Mouse (Mus musculus) embryonic facial prominence, embryonic 14.5 days (tissue): ENCODE data around the gene Bcl10. TPM values are rescaled to one million over a fixed set of nuclear protein-coding genes. Genes with fewer than 3 reads are reported as not detected.

Experiments used
- ATAC-seq: fragments of 200-750 bp; cut with Nextera tagmentation; 2 replicates; pipeline ENCODE4 v1.8.0; 2017; ENCODE audit warnings: low read depth, moderate number of reproducible peaks, moderate TSS enrichment
- DNase-seq: peaks from one replicate; pipeline ENCODE4 v3.0.0-alpha.2; 2015; ENCODE audit warnings: low spot score
- H3K27ac ChIP-seq: fragments of 300-500 bp; sonication (generic); replicated peaks from 2 replicates; pipeline ENCODE4 v1.5.1; 2014; ENCODE audit warnings: low read depth, mild to moderate bottlenecking, low read length, moderate library complexity
- H3K27me3 ChIP-seq: fragments of 300-500 bp; sonication (generic); replicated peaks from 2 replicates; pipeline ENCODE4 v1.6.1; 2014; ENCODE audit warnings: low read length; ENCODE audit not compliant: control insufficient read depth, insufficient read depth
- H3K36me3 ChIP-seq: fragments of 300-500 bp; sonication (generic); 2 replicates; pipeline ENCODE4 v1.6.1; 2014; ENCODE audit warnings: low read length, mixed read lengths; ENCODE audit not compliant: control insufficient read depth, insufficient read depth
- H3K4me1 ChIP-seq: fragments of 300-500 bp; sonication (generic); 2 replicates; pipeline ENCODE4 v1.6.1; 2014; ENCODE audit warnings: antibody characterized with exemption, low read length; ENCODE audit not compliant: control insufficient read depth, insufficient read depth
- H3K4me2 ChIP-seq: fragments of 300-500 bp; sonication (generic); 2 replicates; pipeline ENCODE4 v1.6.1; 2014; ENCODE audit warnings: low read depth, mild to moderate bottlenecking, low read length, moderate library complexity, mixed read lengths
- H3K4me3 ChIP-seq: fragments of 300-500 bp; sonication (generic); 2 replicates; pipeline ENCODE4 v1.5.1; 2014; ENCODE audit warnings: low read depth, mild to moderate bottlenecking, low read length
- H3K9ac ChIP-seq: fragments of 300-500 bp; sonication (generic); 2 replicates; pipeline ENCODE4 v1.6.1; 2014; ENCODE audit warnings: low read depth, mild to moderate bottlenecking, low read length, moderate library complexity, mixed read lengths
- H3K9me3 ChIP-seq: fragments of 300-500 bp; sonication (generic); 2 replicates; pipeline ENCODE4 v1.6.1; 2016; ENCODE audit warnings: low read length; ENCODE audit not compliant: control insufficient read depth
- WGBS: fragments of 180-500 bp; shearing (Covaris S2); extraction: QIAGEN DNeasy Blood & Tissue Kit; methylation state at CpG from one replicate; pipeline ENCODE4 v1.1.7; 2014; 5-methylcytosine and 5-hydroxymethylcytosine counted together
- polyA plus RNA-seq: library from polyadenylated mRNA; unstranded; fragments of >200 nt; fragmentation: Nextera tagmentation; extraction: Ambion mirVana; gene quantifications from 2 replicates; pipeline ENCODE4 v1.2.1, GENCODE M21; 2014

The Bcl10 gene
- polyA plus RNA-seq, 1 experiment from 2014 or later, result 52.1 TPM

- WGBS, result 27% methylated on average over 34 of the region's 50 CpGs
These were observed 16.1 kb downstream of the Bcl10 start for GRCm38 (mm10) chr3:145938405-145939349.

GRCm38 (mm10) chr3:145939402-145939801, 16.8 kb downstream of the Bcl10 start:
- no peak for DNase-seq
- Histone ChIP-seq H3K9me3 (no peaks in the 10 kb centered on the region), H3K4me2 (peak overlapping the region; percentile 62), H3K27me3 (no peaks in the 10 kb centered on the region), H3K9ac (no peak overlapping the region), H3K36me3 (peaks cover 38% of the 10 kb centered on the region), H3K4me1 (peaks cover 6% of the 10 kb centered on the region; the same call in 1 of the 2 replicates), H3K27ac (no peak overlapping the region), H3K4me3 (peak overlapping the region; percentile 98; the same call in 1 of the 2 replicates)
- no peak for ATAC-seq
- WGBS, result 85% methylated on average over 12 of the region's 12 CpGs

More at GRCm38 (mm10) chr3:145938405-145939349, 16.1 kb downstream of the Bcl10 start:
- H3K4me1 ChIP-seq, result peaks cover 6% of the 10 kb centered on the region; the same call in 1 of the 2 replicates
- no peaks in the 10 kb centered on the region for H3K9me3 ChIP-seq
- peaks cover 34% of the 10 kb centered on the region for H3K36me3 ChIP-seq
- peak overlapping the region; percentile 94 for H3K9ac ChIP-seq
- H3K4me3 ChIP-seq, result peak overlapping the region; percentile 98
- H3K27ac ChIP-seq, result peak overlapping the region; percentile 67; the same call in 1 of the 2 replicates
- H3K4me2 ChIP-seq, result peak overlapping the region; percentile 62
- H3K27me3 ChIP-seq, result no peaks in the 10 kb centered on the region
- DNase-seq (no peak), ATAC-seq (no peak)

- no peak for DNase-seq
- H3K4me2 ChIP-seq, result no peak overlapping the region
These were observed 17.4 kb downstream of the Bcl10 start for GRCm38 (mm10) chr3:145939971-145940370.

GRCm38 (mm10) chr3:145941971-145942370, 19.4 kb downstream of the Bcl10 start:
- Histone ChIP-seq H3K9ac (no peak overlapping the region), H3K4me2 (no peak overlapping the region), H3K36me3 (peaks cover 49% of the 10 kb centered on the region), H3K27me3 (no peaks in the 10 kb centered on the region), H3K9me3 (no peaks in the 10 kb centered on the region), H3K27ac (no peak overlapping the region), H3K4me1 (peaks cover 6% of the 10 kb centered on the region; the same call in 1 of the 2 replicates), H3K4me3 (no peak overlapping the region)
- DNase-seq (peak; percentile 59), ATAC-seq (no peak)
- WGBS, result 12% methylated on average over 3 of the region's 3 CpGs

More at GRCm38 (mm10) chr3:145939971-145940370, 17.4 kb downstream of the Bcl10 start:
- ATAC-seq, result no peak
- peaks cover 6% of the 10 kb centered on the region; the same call in 1 of the 2 replicates for H3K4me1 ChIP-seq
- 88% methylated on average over 4 of the region's 4 CpGs for WGBS
- no peak overlapping the region for H3K4me3 ChIP-seq
- H3K27ac ChIP-seq, result no peak overlapping the region
- H3K27me3 ChIP-seq, result no peaks in the 10 kb centered on the region
- peaks cover 44% of the 10 kb centered on the region for H3K36me3 ChIP-seq
- H3K9ac ChIP-seq, result no peak overlapping the region
- no peaks in the 10 kb centered on the region for H3K9me3 ChIP-seq

GRCm38 (mm10) chr3:145944348-145944747, 21.7 kb downstream of the Bcl10 start:
- H3K9ac ChIP-seq, result no peak overlapping the region
- H3K27ac ChIP-seq, result no peak overlapping the region
- peaks cover 48% of the 10 kb centered on the region for H3K36me3 ChIP-seq
- H3K4me3 ChIP-seq, result no peak overlapping the region
- WGBS, result 88% methylated on average over 7 of the region's 7 CpGs
- H3K9me3 ChIP-seq, result no peaks in the 10 kb centered on the region
- ATAC-seq (no peak), DNase-seq (no peak)
- no peak overlapping the region for H3K4me2 ChIP-seq
- 0 out of 2 replicates have a peak, but pooled peaks cover under 1% of the 10 kb centered on the region for H3K4me1 ChIP-seq
- no peaks in the 10 kb centered on the region for H3K27me3 ChIP-seq

- no peaks in the 10 kb centered on the region for H3K9me3 ChIP-seq
- WGBS, result 90% methylated on average over 3 of the region's 3 CpGs
These were observed 23.3 kb downstream of the Bcl10 start for GRCm38 (mm10) chr3:145945904-145946303.

GRCm38 (mm10) chr3:145946654-145947053, 24.1 kb downstream of the Bcl10 start:
- no peak overlapping the region for H3K4me3 ChIP-seq
- H3K36me3 ChIP-seq, result peaks cover 31% of the 10 kb centered on the region
- 18% methylated on average over 2 of the region's 2 CpGs for WGBS

More at GRCm38 (mm10) chr3:145945904-145946303, 23.3 kb downstream of the Bcl10 start:
- no peak for DNase-seq
- ATAC-seq, result no peak
- H3K4me2 ChIP-seq, result no peak overlapping the region
- H3K27ac ChIP-seq, result no peak overlapping the region
- no peak overlapping the region for H3K4me3 ChIP-seq
- no peaks in the 10 kb centered on the region for H3K27me3 ChIP-seq
- no peak overlapping the region for H3K9ac ChIP-seq
- peaks cover 4% of the 10 kb centered on the region; the same call in 1 of the 2 replicates for H3K4me1 ChIP-seq
- peaks cover 38% of the 10 kb centered on the region for H3K36me3 ChIP-seq

GRCm38 (mm10) chr3:145947539-145948204, 25.1 kb downstream of the Bcl10 start:
- H3K9ac ChIP-seq, result no peak overlapping the region
- H3K27me3 ChIP-seq, result no peaks in the 10 kb centered on the region
- no peak overlapping the region for H3K4me3 ChIP-seq
- DNase-seq (peak; percentile 20), ATAC-seq (0 out of 2 replicates have a peak, but pooled peaks have one; percentile 14)
- H3K4me2 ChIP-seq, result no peak overlapping the region
- peaks cover 26% of the 10 kb centered on the region for H3K36me3 ChIP-seq
- H3K27ac ChIP-seq, result no peak overlapping the region
- H3K4me1 ChIP-seq, result peaks cover 4% of the 10 kb centered on the region; the same call in 1 of the 2 replicates
- no peaks in the 10 kb centered on the region for H3K9me3 ChIP-seq
- WGBS, result 31% methylated on average over 6 of the region's 6 CpGs

More at GRCm38 (mm10) chr3:145946654-145947053, 24.1 kb downstream of the Bcl10 start:
- H3K27me3 ChIP-seq, result no peaks in the 10 kb centered on the region
- H3K27ac ChIP-seq, result no peak overlapping the region
- ATAC-seq (no peak), DNase-seq (no peak)
- H3K9me3 ChIP-seq, result no peaks in the 10 kb centered on the region
- H3K4me1 ChIP-seq, result peaks cover 4% of the 10 kb centered on the region; the same call in 1 of the 2 replicates
- no peak overlapping the region for H3K4me2 ChIP-seq
- no peak overlapping the region for H3K9ac ChIP-seq
